Mouse (Mus musculus): ENCODE measurements around the gene Scel.

- no peak for TF ChIP-seq MYOG (IDR thresholded peaks at IDR 0.05; ENCODE audit: control insufficient read depth, extremely low read depth, insufficient read length)
- no peak for TF ChIP-seq CTCF (IDR thresholded peaks at IDR 0.05; ENCODE audit: control insufficient read depth, insufficient read depth, insufficient read length)
- no peak for TF ChIP-seq MAX (IDR thresholded peaks at IDR 0.05)
- no peak for TF ChIP-seq MYOD1 (IDR thresholded peaks at IDR 0.05; ENCODE audit: control insufficient read depth, insufficient read length, low read depth)
- no peak for TF ChIP-seq CEBPB (IDR thresholded peaks at IDR 0.05; ENCODE audit: low read depth)
These were observed 137.4 kb downstream of the Scel start for GRCm38 (mm10) chr14:103650413-103651101.
